Mouse (Mus musculus) brown adipose tissue, adult 24 weeks (tissue): Measurements from ENCODE around the gene Kdm4a. TPM values are rescaled to one million over a fixed set of nuclear protein-coding genes. Genes with fewer than 3 reads are reported as not detected.

Experiments used
- H3K27ac ChIP-seq: fragments of 200-500 bp; replicated peaks from 2 replicates; pipeline ENCODE4 v1.5.1; 2012; ENCODE audit warnings: low read depth, mild to moderate bottlenecking, low read length
- H3K4me1 ChIP-seq: fragments of 200-500 bp; 2 replicates; pipeline ENCODE4 v1.6.1; 2012; ENCODE audit warnings: low read length, mixed read lengths; ENCODE audit not compliant: control insufficient read depth, insufficient read depth, insufficient read length
- H3K4me3 ChIP-seq: fragments of 200-500 bp; 2 replicates; pipeline ENCODE4 v1.5.1; 2012; ENCODE audit warnings: low read depth, mild to moderate bottlenecking, low read length, moderate library complexity; ENCODE audit not compliant: insufficient read depth
- polyA plus RNA-seq: library from polyadenylated mRNA; stranded (reverse); fragments of >200 nt; gene quantifications from 2 replicates; pipeline ENCODE4 v1.2.4, GENCODE M21; 2012; ENCODE audit not compliant: missing spikeins, insufficient read depth, insufficient read length

The Kdm4a gene
- polyA plus RNA-seq, 1 experiment = 12.1 TPM

DNA sequence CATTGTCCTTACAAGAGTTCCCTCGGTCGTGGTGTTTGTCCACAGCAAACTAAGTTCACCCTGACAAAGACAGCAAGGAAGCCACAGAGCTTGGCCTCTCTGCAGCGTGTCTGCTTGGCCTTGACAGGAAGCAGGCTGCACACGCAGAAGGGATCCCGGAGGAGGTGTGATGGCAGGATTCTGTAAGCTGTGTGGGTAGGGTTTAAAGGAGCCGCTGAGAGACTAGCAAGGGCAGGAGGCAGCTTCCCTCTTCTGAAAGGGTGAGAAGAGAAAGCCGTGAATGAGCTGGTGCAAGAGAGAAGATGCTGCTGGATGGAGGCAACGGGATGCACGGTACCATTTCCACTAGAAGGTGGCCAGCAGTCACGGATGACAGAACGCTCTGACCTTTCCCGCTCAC is 67.2 kb downstream of the Kdm4a start:
- H3K4me3 ChIP-seq = no peak overlapping the region
- no peaks in the 10 kb centered on the region for H3K4me1 ChIP-seq
- no peak overlapping the region for H3K27ac ChIP-seq

DNA sequence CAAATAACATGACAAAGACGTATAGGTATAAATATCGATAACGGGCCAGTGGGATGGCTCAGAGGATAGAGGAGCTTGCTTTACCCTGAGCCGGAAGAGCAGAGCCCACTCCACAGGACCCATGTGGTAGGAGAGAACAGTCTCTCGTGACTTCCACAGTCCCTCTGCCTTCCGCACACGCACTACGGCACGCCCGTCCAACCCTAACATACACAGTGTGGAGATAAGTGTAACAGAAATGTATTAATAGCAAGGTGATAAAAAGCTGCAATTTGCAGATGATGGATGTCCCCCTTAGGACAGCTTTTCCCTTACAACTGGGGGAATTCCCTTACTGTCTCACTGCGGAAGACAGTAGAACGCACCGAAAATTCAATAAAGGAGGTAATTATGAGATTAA is 70.2 kb downstream of the Kdm4a start:
- H3K27ac ChIP-seq = no peak overlapping the region
- no peaks in the 10 kb centered on the region for H3K4me1 ChIP-seq
- H3K4me3 ChIP-seq = no peak overlapping the region

DNA sequence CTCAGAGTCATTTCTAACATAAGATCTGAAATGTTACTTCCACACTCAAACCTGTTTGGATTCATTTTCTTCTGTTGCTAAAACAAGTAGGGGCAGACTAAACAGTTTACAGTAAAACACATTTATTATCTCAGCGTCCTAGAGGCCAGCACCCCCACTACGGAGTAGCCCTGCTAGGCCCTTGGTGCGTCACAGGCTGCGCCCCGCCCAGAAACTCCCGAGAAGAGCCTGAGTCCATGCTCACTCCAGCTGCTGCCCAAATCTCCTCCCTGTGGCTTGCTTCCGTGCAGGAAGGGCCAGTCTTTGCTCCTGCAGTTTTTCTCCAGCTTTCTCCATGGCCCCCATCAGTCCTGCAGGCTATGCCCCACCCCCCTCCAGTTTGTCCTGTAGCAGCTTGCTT is 71.1 kb downstream of the Kdm4a start:
- no peaks in the 10 kb centered on the region for H3K4me1 ChIP-seq
- H3K27ac ChIP-seq = no peak overlapping the region

DNA sequence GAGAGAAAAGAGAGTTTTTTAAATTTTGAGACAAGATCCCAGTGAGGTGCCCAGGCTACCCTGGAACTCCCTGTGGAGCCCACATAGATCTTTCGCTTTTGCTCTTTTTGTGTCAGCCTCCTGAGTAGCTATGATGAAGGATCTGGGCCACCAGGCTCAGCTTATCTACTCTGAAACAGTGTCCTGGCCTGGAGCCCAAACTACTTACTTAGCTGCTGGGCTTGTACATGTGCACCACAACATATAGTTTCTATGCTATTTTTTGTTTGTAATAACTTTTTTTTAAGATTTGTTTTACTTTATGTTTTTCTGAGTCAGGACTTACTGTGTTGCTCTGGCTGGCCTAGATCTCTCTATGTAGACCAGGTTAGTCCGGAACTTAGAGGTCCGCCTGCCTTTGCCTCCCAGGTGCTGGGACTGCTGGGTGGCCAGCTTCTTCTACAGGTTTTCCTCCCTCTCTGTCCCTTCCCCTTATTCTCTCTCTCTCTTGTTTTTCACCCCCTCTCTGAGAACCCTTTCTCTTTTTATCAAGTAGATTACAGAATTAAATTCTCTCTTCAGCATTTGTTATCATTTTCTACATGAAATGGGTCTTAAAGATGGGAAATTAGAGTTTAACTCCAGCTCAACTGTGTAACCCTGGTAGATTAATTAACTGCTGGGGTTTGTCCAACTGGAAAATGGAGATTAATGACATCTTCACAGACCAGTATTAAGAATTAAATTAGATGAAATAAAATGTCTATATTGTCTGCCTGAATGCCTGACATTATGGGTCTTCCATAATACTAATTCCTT is 74.4 kb downstream of the Kdm4a start:
- H3K27ac ChIP-seq = no peak overlapping the region
- no peaks in the 10 kb centered on the region for H3K4me1 ChIP-seq

More for the DNA sequence above, 71.1 kb downstream of the Kdm4a start:
- H3K4me3 ChIP-seq = no peak overlapping the region

DNA sequence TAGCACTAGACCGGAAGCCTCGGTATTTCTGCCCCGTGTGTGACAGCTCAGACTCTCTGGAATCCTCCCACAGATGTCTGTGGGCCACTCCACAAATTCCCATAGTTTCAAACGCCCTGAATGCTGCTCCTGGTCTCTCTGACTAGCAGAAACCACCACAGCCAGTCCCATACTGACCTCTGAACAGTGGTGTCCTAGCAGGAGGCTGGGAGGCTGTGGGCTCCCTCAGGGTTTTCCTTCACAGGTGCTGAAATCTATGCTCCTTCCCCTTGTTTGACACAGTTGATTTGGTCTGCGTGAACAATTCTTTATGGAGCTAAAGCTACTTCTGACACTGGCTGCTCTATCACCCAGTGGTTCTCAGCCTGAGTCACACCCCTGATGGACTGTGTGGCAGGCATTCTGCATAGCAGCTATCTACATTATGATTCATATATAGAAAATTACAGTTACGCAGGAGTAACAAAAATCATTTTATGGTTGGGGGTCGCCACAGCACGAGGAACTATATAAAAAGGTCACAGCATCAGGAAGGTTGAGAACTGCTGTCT is 76.5 kb downstream of the Kdm4a start:
- Histone ChIP-seq H3K4me3 (no peak overlapping the region), H3K27ac (no peak overlapping the region), H3K4me1 (no peaks in the 10 kb centered on the region)

More for the DNA sequence above, 74.4 kb downstream of the Kdm4a start:
- no peak overlapping the region for H3K4me3 ChIP-seq

DNA sequence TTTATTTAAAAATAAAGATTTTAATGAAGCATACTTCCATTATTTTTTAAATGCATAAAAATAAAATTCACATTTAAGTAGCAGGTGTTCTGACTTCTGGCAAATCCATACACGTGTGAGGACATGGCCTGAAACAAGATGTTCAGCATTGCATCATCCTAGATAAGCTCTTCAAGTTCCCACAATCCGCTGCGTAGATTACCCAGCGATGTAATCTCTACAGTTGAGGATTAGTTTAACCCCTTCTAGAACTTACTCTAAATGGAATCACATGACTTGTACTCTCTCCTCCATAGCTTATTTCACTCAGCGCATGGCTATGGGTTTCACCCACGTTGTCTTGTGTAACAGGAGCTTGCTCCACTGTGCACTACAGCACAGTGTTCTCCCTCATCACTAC is 78.3 kb downstream of the Kdm4a start:
- no peak overlapping the region for H3K4me3 ChIP-seq
- H3K4me1 ChIP-seq = no peaks in the 10 kb centered on the region
- no peak overlapping the region for H3K27ac ChIP-seq

GRCm38 (mm10) chr4:118099637-118100364 is 80.0 kb downstream of the Kdm4a start:
- Histone ChIP-seq H3K27ac (no peak overlapping the region), H3K4me1 (no peaks in the 10 kb centered on the region), H3K4me3 (no peak overlapping the region)

DNA sequence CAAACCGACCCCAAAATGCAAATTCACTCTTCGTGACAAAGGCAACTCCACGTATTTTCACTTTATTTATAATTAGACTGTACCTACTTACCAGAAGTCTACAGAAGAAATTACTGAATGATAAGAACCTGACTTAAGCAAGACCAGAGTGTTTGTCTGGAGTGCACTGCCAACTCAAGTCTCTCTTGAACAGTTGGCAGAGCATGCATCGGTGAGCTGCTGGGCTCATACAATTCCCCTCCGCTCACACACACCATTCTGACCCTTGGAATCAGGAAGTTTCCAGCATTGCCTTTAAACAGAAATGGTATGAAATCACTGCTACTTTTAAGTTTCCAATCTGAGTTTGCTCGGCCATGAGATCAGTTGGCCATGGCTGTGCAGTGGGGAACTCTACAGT is 81.3 kb downstream of the Kdm4a start:
- Histone ChIP-seq H3K4me3 (no peak overlapping the region), H3K4me1 (no peaks in the 10 kb centered on the region), H3K27ac (no peak overlapping the region)

GRCm38 (mm10) chr4:118096069-118096468 is 83.8 kb downstream of the Kdm4a start:
- Histone ChIP-seq H3K4me3 (no peak overlapping the region), H3K27ac (no peak overlapping the region), H3K4me1 (no peaks in the 10 kb centered on the region)

GRCm38 (mm10) chr4:118092784-118093457 is 86.9 kb downstream of the Kdm4a start:
- Histone ChIP-seq H3K4me1 (no peaks in the 10 kb centered on the region), H3K27ac (no peak overlapping the region), H3K4me3 (no peak overlapping the region)

DNA sequence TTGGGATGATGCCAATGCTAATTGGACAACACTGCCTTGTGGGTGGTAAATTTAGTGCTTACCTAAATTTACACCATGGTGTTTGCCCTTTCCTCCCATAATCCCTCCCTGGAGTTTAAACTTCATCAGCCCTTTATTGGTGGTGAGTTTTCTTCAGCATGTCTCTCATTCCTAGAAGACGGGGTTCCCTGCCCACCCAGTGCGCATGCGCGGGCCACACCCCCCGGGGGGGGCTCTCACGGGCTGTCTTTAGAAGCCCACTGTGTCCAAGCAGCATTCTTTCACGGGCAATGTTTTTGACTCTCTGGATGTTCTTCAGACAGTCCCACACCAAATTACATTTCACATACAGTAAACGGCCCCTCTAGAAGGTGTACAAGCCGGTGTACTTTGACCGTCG is 89.4 kb downstream of the Kdm4a start:
- Histone ChIP-seq H3K27ac (no peak overlapping the region), H3K4me1 (no peaks in the 10 kb centered on the region), H3K4me3 (no peak overlapping the region)

GRCm38 (mm10) chr4:118089939-118090338 is 89.9 kb downstream of the Kdm4a start:
- H3K4me1 ChIP-seq = no peaks in the 10 kb centered on the region
- H3K27ac ChIP-seq = no peak overlapping the region

GRCm38 (mm10) chr4:118088771-118089170 is 91.1 kb downstream of the Kdm4a start:
- no peaks in the 10 kb centered on the region for H3K4me1 ChIP-seq
- no peak overlapping the region for H3K4me3 ChIP-seq
- H3K27ac ChIP-seq = no peak overlapping the region

More at GRCm38 (mm10) chr4:118089939-118090338, 89.9 kb downstream of the Kdm4a start:
- no peak overlapping the region for H3K4me3 ChIP-seq
